Mouse (Mus musculus): Measurements from ENCODE around the gene Slco3a1. TPM values are rescaled to one million over a fixed set of nuclear protein-coding genes. Genes with fewer than 3 reads are reported as not detected.

Gene Slco3a1
- polyA plus RNA-seq, 1 experiment = 13.4 TPM

DNA sequence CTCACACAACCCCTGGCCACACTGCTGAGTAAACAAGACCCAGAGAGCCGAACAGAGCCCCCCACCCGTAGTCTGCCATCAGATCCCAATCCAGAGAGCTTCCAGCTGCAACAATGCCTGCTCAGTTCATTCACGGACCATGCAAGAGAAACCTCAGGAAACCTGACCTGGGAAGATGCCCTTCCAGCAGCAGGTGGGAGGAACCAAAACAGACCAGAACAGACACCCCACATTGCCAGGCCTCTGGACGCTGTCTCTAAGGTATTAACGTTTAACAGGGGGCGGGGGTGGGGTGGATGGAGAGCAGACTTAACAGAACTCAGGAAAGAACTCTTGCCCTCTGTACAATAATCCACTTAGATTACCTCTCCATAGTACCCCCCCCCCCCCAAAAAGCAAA is 4.9 kb downstream of the Slco3a1 start:
- Histone ChIP-seq H3K4me1 (ENCODE audit: control insufficient read depth, insufficient read depth, low read length) (peaks cover 6% of the 10 kb centered on the region), H3K27ac (ENCODE audit: insufficient read depth, low read length) (no peak overlapping the region), H3K4me3 (ENCODE audit: insufficient read depth, low read length) (no peak overlapping the region)
- TF ChIP-seq POLR2A (IDR thresholded peaks at IDR 0.05; ENCODE audit: low read depth, low read length) = no peak
- TF ChIP-seq CTCF (IDR thresholded peaks at IDR 0.05; ENCODE audit: borderline replicate concordance, insufficient read depth, low read length) = no peak

DNA sequence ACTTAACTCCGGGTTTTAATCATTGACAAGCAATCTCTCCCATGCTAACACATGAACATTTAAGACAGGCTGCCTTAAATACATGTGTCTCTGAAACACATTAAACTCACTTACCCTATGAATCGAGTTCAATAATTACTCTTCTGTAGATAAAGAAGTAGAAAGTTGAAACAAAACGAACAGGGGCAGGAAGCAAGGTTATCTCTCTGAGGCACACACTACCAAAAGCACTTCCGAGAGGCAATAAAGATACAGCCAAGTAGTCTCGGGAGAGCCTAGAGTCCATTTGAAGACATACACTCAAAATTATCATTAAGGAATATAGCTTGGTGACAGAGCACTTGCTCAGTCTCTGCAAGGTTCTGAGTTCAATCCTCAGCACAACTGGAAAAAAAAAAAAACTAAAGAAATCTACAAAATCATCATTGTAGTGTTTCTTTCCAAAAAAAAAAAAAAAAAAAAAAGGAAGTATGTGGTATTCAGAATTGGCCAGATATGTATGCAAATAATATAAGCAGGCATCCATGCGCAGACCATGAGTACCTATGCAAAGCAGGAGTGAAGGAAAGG is 5.5 kb downstream of the Slco3a1 start:
- H3K4me3 ChIP-seq (ENCODE audit: insufficient read depth, low read length) = no peak overlapping the region
- H3K4me1 ChIP-seq (ENCODE audit: control insufficient read depth, insufficient read depth, low read length) = peaks cover 6% of the 10 kb centered on the region
- H3K27ac ChIP-seq (ENCODE audit: insufficient read depth, low read length) = no peak overlapping the region
- TF ChIP-seq POLR2A (IDR thresholded peaks at IDR 0.05; ENCODE audit: low read depth, low read length) = no peak
- no peak for TF ChIP-seq CTCF (IDR thresholded peaks at IDR 0.05; ENCODE audit: borderline replicate concordance, insufficient read depth, low read length)

DNA sequence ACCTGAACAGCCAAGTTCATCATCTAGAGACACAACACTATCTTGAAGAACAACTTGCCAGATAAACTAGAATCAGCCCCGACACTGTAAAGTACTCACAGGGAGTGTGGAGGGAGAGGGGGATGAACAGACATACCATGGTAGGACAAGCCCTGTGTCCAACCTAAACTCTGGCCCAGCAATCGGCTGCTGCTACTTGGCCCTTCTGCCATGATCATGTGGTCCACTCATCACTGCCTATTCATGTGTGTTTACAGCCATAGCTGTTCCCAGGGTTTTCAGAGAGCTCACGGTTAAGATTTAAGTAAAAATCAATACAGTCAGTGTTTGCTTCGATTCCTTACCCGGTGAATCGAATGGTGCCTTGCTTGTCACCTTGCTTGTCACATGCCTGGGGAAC is 7.9 kb downstream of the Slco3a1 start:
- Histone ChIP-seq H3K27ac (ENCODE audit: insufficient read depth, low read length) (no peak overlapping the region), H3K4me1 (ENCODE audit: control insufficient read depth, insufficient read depth, low read length) (no peaks in the 10 kb centered on the region), H3K4me3 (ENCODE audit: insufficient read depth, low read length) (no peak overlapping the region)
- TF ChIP-seq CTCF (IDR thresholded peaks at IDR 0.05; ENCODE audit: borderline replicate concordance, insufficient read depth, low read length) (no peak), POLR2A (IDR thresholded peaks at IDR 0.05; ENCODE audit: low read depth, low read length) (no peak)

DNA sequence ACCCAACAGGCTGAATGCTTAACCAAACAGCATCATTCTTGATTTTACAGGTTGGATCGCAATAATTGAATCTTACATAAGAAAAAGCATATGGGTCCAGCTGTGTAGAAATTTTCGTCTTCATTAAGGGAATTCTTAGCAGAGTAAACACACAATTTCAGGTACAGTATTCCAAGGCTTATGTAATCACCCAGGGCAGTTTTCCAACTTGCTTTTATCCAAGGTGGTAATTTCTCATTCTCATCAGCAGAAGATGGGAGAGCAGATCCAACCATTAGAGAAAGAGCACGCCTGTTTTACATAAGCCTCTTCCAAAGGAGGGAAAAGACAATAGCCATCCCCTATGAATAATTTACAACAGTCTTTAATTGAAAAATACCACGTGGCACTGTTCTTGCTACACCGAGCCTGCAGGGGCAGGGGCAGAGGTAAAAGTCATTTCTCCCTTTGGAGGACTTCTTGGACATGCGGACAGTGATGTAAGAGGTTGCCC is 9.0 kb downstream of the Slco3a1 start:
- TF ChIP-seq POLR2A (IDR thresholded peaks at IDR 0.05; ENCODE audit: low read depth, low read length) = no peak
- no peak overlapping the region for H3K27ac ChIP-seq (ENCODE audit: insufficient read depth, low read length)
- H3K4me1 ChIP-seq (ENCODE audit: control insufficient read depth, insufficient read depth, low read length) = no peaks in the 10 kb centered on the region
- H3K4me3 ChIP-seq (ENCODE audit: insufficient read depth, low read length) = no peak overlapping the region

DNA sequence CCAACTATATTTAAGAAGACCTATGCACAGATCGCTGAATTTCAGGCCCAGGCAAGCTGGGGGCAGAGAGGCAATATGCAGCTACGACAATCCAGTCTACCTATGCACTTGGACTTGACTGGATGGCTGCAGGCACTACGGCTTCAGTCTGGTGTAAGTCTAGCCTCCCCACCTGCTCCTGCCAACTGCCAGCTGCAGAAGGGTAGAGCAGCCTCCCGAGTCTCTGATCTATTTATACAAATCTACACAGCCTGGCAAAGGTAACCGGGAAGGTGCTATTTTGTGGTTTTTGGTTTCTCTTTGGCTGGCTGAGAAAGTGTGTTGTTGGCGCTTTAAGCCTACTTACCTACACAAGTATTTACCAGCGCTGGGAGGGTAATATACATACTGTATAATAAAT is 10.3 kb downstream of the Slco3a1 start:
- TF ChIP-seq CTCF (IDR thresholded peaks at IDR 0.05; ENCODE audit: borderline replicate concordance, insufficient read depth, low read length) = no peak
- no peak for TF ChIP-seq POLR2A (IDR thresholded peaks at IDR 0.05; ENCODE audit: low read depth, low read length)
- H3K4me1 ChIP-seq (ENCODE audit: control insufficient read depth, insufficient read depth, low read length) = no peaks in the 10 kb centered on the region
- no peak overlapping the region for H3K27ac ChIP-seq (ENCODE audit: insufficient read depth, low read length)
- H3K4me3 ChIP-seq (ENCODE audit: insufficient read depth, low read length) = no peak overlapping the region

DNA sequence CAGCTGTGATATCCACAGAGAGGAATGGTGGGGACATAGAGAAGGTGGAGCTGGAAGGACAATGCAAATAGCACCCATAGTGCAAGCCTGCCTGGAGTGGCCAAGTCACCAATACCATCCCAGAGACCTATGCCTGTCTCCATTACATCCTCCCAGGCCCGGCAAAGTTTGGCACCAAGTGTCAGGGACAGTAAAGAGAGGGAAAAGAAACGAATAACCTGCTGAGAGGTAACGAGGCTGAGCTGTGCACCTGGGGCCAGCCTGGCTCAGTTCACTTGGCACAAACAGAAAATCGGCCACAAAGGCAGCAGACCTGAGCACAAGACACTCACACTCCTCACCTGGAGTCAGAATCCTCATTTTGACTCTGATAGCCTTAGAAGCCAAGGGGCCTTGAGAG is 12.6 kb downstream of the Slco3a1 start:
- no peak overlapping the region for H3K27ac ChIP-seq (ENCODE audit: insufficient read depth, low read length)
- TF ChIP-seq CTCF (IDR thresholded peaks at IDR 0.05; ENCODE audit: borderline replicate concordance, insufficient read depth, low read length) = no peak
- no peak for TF ChIP-seq POLR2A (IDR thresholded peaks at IDR 0.05; ENCODE audit: low read depth, low read length)
- no peak overlapping the region for H3K4me3 ChIP-seq (ENCODE audit: insufficient read depth, low read length)
- no peaks in the 10 kb centered on the region for H3K4me1 ChIP-seq (ENCODE audit: control insufficient read depth, insufficient read depth, low read length)

DNA sequence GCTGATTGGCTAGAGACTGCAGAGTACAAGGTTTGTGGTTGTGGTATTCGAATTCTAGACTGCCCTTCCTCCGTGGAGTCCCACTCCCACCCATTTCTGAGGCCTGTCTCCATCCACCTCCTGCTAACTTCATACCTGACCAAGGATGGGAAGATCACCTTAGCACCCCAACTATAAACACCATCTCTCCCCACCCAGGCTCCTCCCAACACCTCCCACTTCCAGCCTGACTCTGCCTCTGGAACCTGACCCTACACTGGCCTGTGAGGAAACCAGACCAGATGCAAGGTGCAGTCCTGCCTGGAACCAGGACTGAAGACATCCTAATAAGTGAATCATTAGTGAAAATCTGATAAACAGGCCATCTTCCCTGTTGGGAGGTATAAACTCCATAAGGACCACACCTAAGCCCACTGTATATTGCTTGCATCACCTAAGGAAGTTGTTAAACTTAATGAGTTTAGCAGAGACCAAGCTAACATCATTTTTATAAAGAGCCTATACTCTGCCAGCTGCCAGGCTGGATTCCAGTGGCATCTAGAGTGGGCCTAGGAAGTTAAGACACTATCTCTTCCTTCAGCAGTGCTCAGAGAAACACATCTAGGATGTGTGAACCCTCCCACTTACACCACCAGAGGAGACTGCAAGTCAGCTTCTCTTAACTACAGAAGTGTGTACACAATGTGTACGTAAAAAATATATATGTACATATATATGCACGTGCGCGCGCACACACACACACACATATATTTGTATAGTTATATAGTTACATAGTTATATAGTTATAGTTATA is 13.5 kb downstream of the Slco3a1 start:
- Histone ChIP-seq H3K4me1 (ENCODE audit: control insufficient read depth, insufficient read depth, low read length) (no peaks in the 10 kb centered on the region), H3K27ac (ENCODE audit: insufficient read depth, low read length) (no peak overlapping the region), H3K4me3 (ENCODE audit: insufficient read depth, low read length) (no peak overlapping the region)
- no peak for TF ChIP-seq POLR2A (IDR thresholded peaks at IDR 0.05; ENCODE audit: low read depth, low read length)

DNA sequence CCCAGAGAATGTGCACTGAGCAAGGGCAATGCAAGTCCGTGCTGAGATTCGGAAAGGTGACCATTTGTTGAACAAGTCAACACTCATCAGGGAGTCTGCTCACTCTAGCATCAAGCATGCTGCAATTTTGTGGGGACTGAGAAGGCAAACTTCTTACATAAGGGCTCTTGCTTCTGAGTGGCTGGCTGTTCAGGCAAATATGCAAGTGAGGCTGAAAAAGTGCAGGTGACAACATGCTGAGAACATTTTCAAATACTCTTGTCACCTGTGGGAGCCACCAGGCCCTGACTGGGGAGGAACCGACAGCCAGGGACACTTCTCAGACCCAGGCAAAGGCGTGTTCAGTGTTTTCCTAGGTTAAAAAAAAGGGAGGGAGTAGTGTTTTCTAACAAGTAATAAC is 18.4 kb downstream of the Slco3a1 start:
- Histone ChIP-seq H3K27ac (ENCODE audit: insufficient read depth, low read length) (no peak overlapping the region), H3K4me1 (ENCODE audit: control insufficient read depth, insufficient read depth, low read length) (no peaks in the 10 kb centered on the region), H3K4me3 (ENCODE audit: insufficient read depth, low read length) (no peak overlapping the region)
- TF ChIP-seq CTCF (IDR thresholded peaks at IDR 0.05; ENCODE audit: borderline replicate concordance, insufficient read depth, low read length) (no peak), POLR2A (IDR thresholded peaks at IDR 0.05; ENCODE audit: low read depth, low read length) (no peak)

DNA sequence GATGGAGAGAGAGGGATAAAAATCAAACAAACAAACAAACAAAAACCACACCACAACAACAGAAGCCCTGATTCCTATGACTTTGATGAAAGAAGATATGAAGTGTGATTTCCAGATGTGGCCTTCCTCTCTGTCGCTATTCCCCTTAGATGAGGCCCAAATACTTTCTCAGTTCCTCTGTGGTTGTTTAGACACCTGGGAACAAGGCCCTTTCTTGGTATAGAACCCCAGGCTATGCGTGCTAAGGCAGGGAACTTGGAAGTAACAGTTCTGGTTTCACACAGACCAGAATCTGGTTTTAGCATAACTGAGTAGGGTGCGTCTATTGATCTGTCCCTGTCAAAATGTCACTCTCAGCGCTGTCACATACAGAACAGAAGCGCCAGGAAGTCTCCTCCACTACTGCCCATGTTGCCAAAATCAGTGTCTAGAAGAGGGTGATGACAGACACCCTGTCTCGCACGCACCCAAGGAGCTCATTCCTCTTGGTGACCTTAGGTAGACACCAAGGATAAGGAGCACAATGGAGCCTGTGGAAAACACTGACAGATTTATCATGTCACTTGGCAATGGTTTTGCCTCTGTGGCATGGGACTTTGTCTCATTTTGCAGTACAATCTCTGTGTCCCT is 23.0 kb downstream of the Slco3a1 start:
- H3K27ac ChIP-seq (ENCODE audit: insufficient read depth, low read length) = no peak overlapping the region
- H3K4me1 ChIP-seq (ENCODE audit: control insufficient read depth, insufficient read depth, low read length) = no peaks in the 10 kb centered on the region
- TF ChIP-seq POLR2A (IDR thresholded peaks at IDR 0.05; ENCODE audit: low read depth, low read length) = no peak
- TF ChIP-seq CTCF (IDR thresholded peaks at IDR 0.05; ENCODE audit: borderline replicate concordance, insufficient read depth, low read length) = no peak
- no peak overlapping the region for H3K4me3 ChIP-seq (ENCODE audit: insufficient read depth, low read length)

DNA sequence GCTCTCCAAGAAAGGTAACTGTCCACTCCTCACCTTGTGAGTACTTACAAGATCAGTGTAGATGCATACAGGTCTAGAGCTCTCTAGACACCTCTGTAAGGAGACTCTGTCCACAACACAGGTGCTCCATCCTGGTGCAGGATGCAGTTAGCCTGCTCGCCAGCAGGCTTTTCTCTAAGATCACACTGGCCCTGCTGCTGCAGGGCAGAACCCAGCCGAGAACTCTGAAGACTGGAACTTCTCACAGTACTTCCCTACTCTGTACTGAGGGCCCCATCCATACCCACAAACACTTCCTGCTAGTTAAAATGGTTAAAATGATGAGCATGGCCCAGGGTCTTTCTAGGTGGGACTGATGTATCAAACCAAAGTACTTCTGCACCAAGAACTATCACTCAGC is 24.7 kb downstream of the Slco3a1 start:
- Histone ChIP-seq H3K4me3 (ENCODE audit: insufficient read depth, low read length) (no peak overlapping the region), H3K4me1 (ENCODE audit: control insufficient read depth, insufficient read depth, low read length) (no peaks in the 10 kb centered on the region)
- TF ChIP-seq CTCF (IDR thresholded peaks at IDR 0.05; ENCODE audit: borderline replicate concordance, insufficient read depth, low read length) (no peak), POLR2A (IDR thresholded peaks at IDR 0.05; ENCODE audit: low read depth, low read length) (no peak)

More for the DNA sequence above, 24.7 kb downstream of the Slco3a1 start:
- H3K27ac ChIP-seq (ENCODE audit: insufficient read depth, low read length) = no peak overlapping the region
